Comparison of ENCODE assay signal across 8 mouse cellular contexts in genomic region chr9:117250831-117251165, GRCm38 (mm10).
DNase-seq lines count a peak whose midpoint lies in the region; ATAC-seq and TF ChIP-seq lines count a peak whose summit lies in the region.

No protein-coding gene starts in this region.

- WGBS in liver, adult 2 months, result 54% methylated on average over 2 of the region's 2 CpGs
- 2% methylated on average over 2 of the region's 2 CpGs for WGBS in forebrain, embryonic 14.5 days
- WGBS in limb, embryonic 14.5 days, result 0% methylated on average over 2 of the region's 2 CpGs
- 43% methylated on average over 2 of the region's 2 CpGs for WGBS in olfactory bulb, adult 2 months

- TF ChIP-seq CTCF in liver, adult 2 months (IDR thresholded peaks at IDR 0.05; ENCODE audit: low read depth, low read length), result no peak
- TF ChIP-seq CTCF in olfactory bulb, adult 2 months (IDR thresholded peaks at IDR 0.05; ENCODE audit: insufficient read depth, low read depth, low read length), result no peak

- intact Hi-C loops in left cerebral cortex, postnatal 10 days (cut with DNase I), result no loop called here

- H3K27ac ChIP-seq in liver, adult 2 months (replicated peaks; ENCODE audit: insufficient read depth, low read depth, low read length), result peak overlapping the region; percentile 50; the same call in 1 of the 2 replicates
- no peak overlapping the region for H3K27ac ChIP-seq in forebrain, embryonic 14.5 days (ENCODE audit: low read depth, low read length)
- peak overlapping the region; percentile 84 for H3K27ac ChIP-seq in limb, embryonic 14.5 days (replicated peaks; ENCODE audit: low read depth, low read length)
- H3K27ac ChIP-seq in olfactory bulb, adult 2 months (ENCODE audit: insufficient read depth, low read depth, low read length), result no peak overlapping the region

- DNase-seq in liver, adult 2 months (ENCODE audit: extremely low read depth, low read depth, low spot score), result no peak
- DNase-seq in liver, result no peak
- DNase-seq in forebrain, embryonic 14.5 days (ENCODE audit: low spot score), result peak; percentile 33
- peak; percentile 29 for DNase-seq in limb, embryonic 14.5 days (ENCODE audit: low spot score)
- no peak for DNase-seq in thymus, postnatal 14 days
- no peak for DNase-seq in left cerebral cortex, postnatal 10 days (ENCODE audit: extremely low spot score in 1 of 2, low spot score in 2 of 2)
- DNase-seq in frontal cortex, adult 2 months (ENCODE audit: extremely low spot score in 1 of 2, low spot score in 1 of 2), result no peak

- no peaks in the 10 kb centered on the region for H3K27me3 ChIP-seq in liver, adult 2 months (ENCODE audit: control insufficient read depth, insufficient read depth, low read length)
- H3K27me3 ChIP-seq in forebrain, embryonic 14.5 days (replicated peaks; ENCODE audit: control insufficient read depth, insufficient read depth, low read length), result peaks cover 3% of the 10 kb centered on the region; the same call in 1 of the 2 replicates
- no peaks in the 10 kb centered on the region for H3K27me3 ChIP-seq in limb, embryonic 14.5 days (ENCODE audit: control insufficient read depth, insufficient read depth, low read length)

- no peaks in the 10 kb centered on the region for H3K79me2 ChIP-seq in liver, adult 2 months (ENCODE audit: control insufficient read depth, insufficient read depth, low read length)

- H3K4me1 ChIP-seq in liver, adult 2 months (ENCODE audit: control insufficient read depth, insufficient read depth, low read length), result no peaks in the 10 kb centered on the region
- peaks cover 17% of the 10 kb centered on the region for H3K4me1 ChIP-seq in forebrain, embryonic 14.5 days (ENCODE audit: control insufficient read depth, insufficient read depth, low read length)
- peaks cover 40% of the 10 kb centered on the region for H3K4me1 ChIP-seq in limb, embryonic 14.5 days (ENCODE audit: control insufficient read depth, insufficient read depth, low read length)
- peaks cover 14% of the 10 kb centered on the region for H3K4me1 ChIP-seq in olfactory bulb, adult 2 months (ENCODE audit: control insufficient read depth, insufficient read depth, low read length)

- H3K4me2 ChIP-seq in forebrain, embryonic 14.5 days (ENCODE audit: low read length), result peak overlapping the region; percentile 83
- H3K4me2 ChIP-seq in limb, embryonic 14.5 days (replicated peaks; ENCODE audit: low read depth, low read length, severe bottlenecking), result peak overlapping the region; percentile 81

- H3K4me3 ChIP-seq in liver, adult 2 months (ENCODE audit: insufficient read depth, low read depth, low read length), result peak overlapping the region; percentile 78; the same call in 1 of the 2 replicates
- peak overlapping the region; percentile 41 for H3K4me3 ChIP-seq in forebrain, embryonic 14.5 days (ENCODE audit: low read depth, low read length)
- H3K4me3 ChIP-seq in limb, embryonic 14.5 days (replicated peaks; ENCODE audit: low read length), result peak overlapping the region; percentile 56
- peak overlapping the region; percentile 13 for H3K4me3 ChIP-seq in olfactory bulb, adult 2 months (ENCODE audit: insufficient read depth, low read depth, low read length)

- no peak overlapping the region for H3K9ac ChIP-seq in liver, adult 2 months (ENCODE audit: low read depth, low read length)
- H3K9ac ChIP-seq in forebrain, embryonic 14.5 days (ENCODE audit: low read length), result peak overlapping the region; percentile 66; the same call in 1 of the 2 replicates
- H3K9ac ChIP-seq in limb, embryonic 14.5 days (ENCODE audit: low read depth, low read length, severe bottlenecking), result peak overlapping the region; percentile 76

- peak; percentile 38; the same call in 1 of the 2 replicates for ATAC-seq in forebrain, embryonic 14.5 days
- ATAC-seq in limb, embryonic 14.5 days (ENCODE audit: low FRiP score, low read depth), result no peak

- H3K9me3 ChIP-seq in forebrain, embryonic 14.5 days (replicated peaks; ENCODE audit: control insufficient read depth, low read length), result no peaks in the 10 kb centered on the region
- no peaks in the 10 kb centered on the region for H3K9me3 ChIP-seq in limb, embryonic 14.5 days (ENCODE audit: control insufficient read depth, low read length)

- H3K36me3 ChIP-seq in liver, adult 2 months (ENCODE audit: control insufficient read depth, insufficient read depth, low read length), result no peaks in the 10 kb centered on the region
- no peaks in the 10 kb centered on the region for H3K36me3 ChIP-seq in forebrain, embryonic 14.5 days (ENCODE audit: control insufficient read depth, insufficient read depth, low read length)
- H3K36me3 ChIP-seq in limb, embryonic 14.5 days (ENCODE audit: control insufficient read depth, insufficient read depth, low read length), result no peaks in the 10 kb centered on the region

- TF ChIP-seq POLR2A in liver, adult 2 months (IDR thresholded peaks at IDR 0.05; ENCODE audit: extremely low read depth, insufficient read depth, low read length), result no peak
- TF ChIP-seq POLR2A in limb, embryonic 14.5 days (IDR thresholded peaks at IDR 0.05; ENCODE audit: borderline replicate concordance, extremely low read depth, insufficient read depth, insufficient read length), result no peak
- no peak for TF ChIP-seq POLR2A in olfactory bulb, adult 2 months (IDR thresholded peaks at IDR 0.05; ENCODE audit: insufficient read depth, low read depth, low read length)

Comparison
In these comparisons a context has a peak if more than half of its experiments do, and no peak if none do; other contexts are left out.
1. DNase-seq: peak in forebrain, embryonic 14.5 days (single experiment) and limb, embryonic 14.5 days (single experiment); none in liver, adult 2 months (single experiment), liver (single experiment), thymus, postnatal 14 days (single experiment), left cerebral cortex, postnatal 10 days (0 of 2) and frontal cortex, adult 2 months (0 of 2).
2. H3K27ac ChIP-seq: peak in liver, adult 2 months (single experiment) and limb, embryonic 14.5 days (single experiment); none in forebrain, embryonic 14.5 days (single experiment) and olfactory bulb, adult 2 months (single experiment).
3. H3K4me3 ChIP-seq: peak in every context shown above with its lines; median percentile 78 in liver, adult 2 months; 56 in limb, embryonic 14.5 days; 41 in forebrain, embryonic 14.5 days; 13 in olfactory bulb, adult 2 months.